35 mouse cellular contexts compared by ENCODE assay signal in genomic region chr1:170060214-170060613, GRCm38 (mm10). TPM values are rescaled to one million over a fixed set of nuclear protein-coding genes. Genes with fewer than 3 reads are reported as not detected.
DNase-seq lines count a peak whose midpoint lies in the region; ATAC-seq lines count a peak whose summit lies in the region.
"Had no signal": no experiment of that assay in that cellular context is flagged by ENCODE, and none has a peak within 500 bp of the region (broad histone marks: within the 10 kb centered on the region; RNA-seq: fewer than 3 reads in every experiment).

No protein-coding gene starts in this region.

- peak; percentile 75 for ATAC-seq in erythroblast, adult 5-6 weeks (replicated peaks; ENCODE audit: low FRiP score, poor library complexity, severe bottlenecking)
- ATAC-seq in liver, embryonic 13.5 days (ENCODE audit: low read depth) = peak; percentile 82
- peak; percentile 30; the same call in 1 of the 2 replicates for ATAC-seq in megakaryocyte, adult 5-6 weeks (ENCODE audit: poor library complexity, severe bottlenecking)
- no peak for ATAC-seq in hindbrain, embryonic 11.5 days (ENCODE audit: low FRiP score)
- ATAC-seq: forebrain, postnatal 0 days; inflammation-experienced regulatory T-cells, adult 6 months; lung, postnatal 0 days had no signal

- no peak overlapping the region for H3K4me2 ChIP-seq in liver, embryonic 13.5 days
- no peak overlapping the region for H3K4me2 ChIP-seq in hindbrain, embryonic 11.5 days (replicated peaks; ENCODE audit: low read depth, low read length)
- H3K4me2 ChIP-seq: embryonic facial prominence, embryonic 13.5 days; forebrain, embryonic 12.5 days; heart, embryonic 15.5 days; hindbrain, embryonic 14.5 days; limb, embryonic 12.5 days; midbrain, embryonic 11.5 days; neural tube, embryonic 12.5 days had no signal

- peaks cover 15% of the 10 kb centered on the region for H3K4me1 ChIP-seq in liver, embryonic 13.5 days (replicated peaks)
- no peaks in the 10 kb centered on the region for H3K4me1 ChIP-seq in hindbrain, embryonic 11.5 days (replicated peaks; ENCODE audit: control insufficient read depth, insufficient read depth, low read length)

- H3K27ac ChIP-seq in liver, embryonic 13.5 days = no peak overlapping the region
- no peak overlapping the region for H3K27ac ChIP-seq in hindbrain, embryonic 11.5 days (ENCODE audit: low read depth, low read length)
- H3K27ac ChIP-seq: embryonic facial prominence, embryonic 13.5 days; forebrain, embryonic 12.5 days; heart, embryonic 10.5 days; heart, embryonic 15.5 days; hindbrain, embryonic 14.5 days; kidney, postnatal 0 days; limb, embryonic 12.5 days; macrophage; neural tube, embryonic 12.5 days had no signal

- 18% methylated on average over 3 of the region's 3 CpGs for WGBS in liver, embryonic 13.5 days (ENCODE audit: insufficient replicate concordance)
- WGBS in hindbrain, embryonic 11.5 days = 86% methylated on average over 3 of the region's 3 CpGs

- H3K9ac ChIP-seq in liver, embryonic 13.5 days = no peak overlapping the region
- H3K9ac ChIP-seq in hindbrain, embryonic 11.5 days (ENCODE audit: low read depth, low read length) = no peak overlapping the region
- H3K9ac ChIP-seq: embryonic facial prominence, embryonic 13.5 days; forebrain, embryonic 12.5 days; forebrain, postnatal 0 days; heart, embryonic 15.5 days; hindbrain, embryonic 14.5 days; limb, embryonic 12.5 days; neural tube, embryonic 12.5 days had no signal

- DNase-seq in c-Kit-positive CD71-positive TER-119-positive erythroid progenitor cells, embryonic 14.5 days (ENCODE audit: low spot score) = peak; percentile 3
- no peak for DNase-seq in liver, embryonic 13.5 days
- no peak for DNase-seq in cerebellum, postnatal 14 days
- no peak for DNase-seq in Muller cell, postnatal 12 days (ENCODE audit: inconsistent ontology term)
- no peak for DNase-seq in hindbrain, embryonic 11.5 days (ENCODE audit: low spot score)
- DNase-seq: adrenal gland, adult 8-10 months; B cell, adult 2 months; cerebellum, adult 11 months; cerebellum, adult 9-10 months; forebrain, postnatal 0 days; gastrocnemius, postnatal 14 days; heart, postnatal 36 days; kidney, adult 2 months; layer of hippocampus, adult 9-11 months; lung, adult 18-20 months; right cerebral cortex, adult 18-20 months; spleen, adult 18-20 months; thymus, postnatal 14 days had no signal

- H3K36me3 ChIP-seq in liver, embryonic 13.5 days = no peaks in the 10 kb centered on the region
- H3K36me3 ChIP-seq in hindbrain, embryonic 11.5 days (ENCODE audit: control insufficient read depth, insufficient read depth, low read length) = no peaks in the 10 kb centered on the region
- H3K36me3 ChIP-seq: forebrain, embryonic 12.5 days; heart, embryonic 15.5 days; neural tube, embryonic 12.5 days had no signal

- no peak overlapping the region for H3K4me3 ChIP-seq in liver, embryonic 13.5 days (replicated peaks)
- H3K4me3 ChIP-seq in hindbrain, embryonic 11.5 days (ENCODE audit: low read depth, low read length) = no peak overlapping the region
- H3K4me3 ChIP-seq: embryonic facial prominence, embryonic 13.5 days; erythroblast, embryonic 14.5 days; forebrain, embryonic 12.5 days; heart, embryonic 10.5 days; heart, embryonic 15.5 days; limb, embryonic 12.5 days; myocyte; neural tube, embryonic 12.5 days had no signal

- H3K9me3 ChIP-seq in liver, embryonic 13.5 days (replicated peaks) = no peaks in the 10 kb centered on the region
- no peaks in the 10 kb centered on the region for H3K9me3 ChIP-seq in hindbrain, embryonic 11.5 days (ENCODE audit: control insufficient read depth, low read length)
- H3K9me3 ChIP-seq: embryonic facial prominence, embryonic 13.5 days; forebrain, embryonic 12.5 days; heart, embryonic 10.5 days; heart, embryonic 15.5 days; neural tube, embryonic 12.5 days had no signal

- no peaks in the 10 kb centered on the region for H3K27me3 ChIP-seq in liver, embryonic 13.5 days
- H3K27me3 ChIP-seq in hindbrain, embryonic 11.5 days (ENCODE audit: control insufficient read depth, insufficient read depth, low read length) = no peaks in the 10 kb centered on the region
- H3K27me3 ChIP-seq: embryonic facial prominence, embryonic 13.5 days; forebrain, embryonic 12.5 days; heart, embryonic 15.5 days; limb, embryonic 12.5 days; neural tube, embryonic 12.5 days had no signal

RNA-seq across cellular contexts. Expression of gene Ddr2, which starts 50.3 kb away (rescaled TPM):
- total RNA-seq in erythroblast, adult 5-6 weeks (2015; ENCODE audit: low replicate concordance) = not detected in 2 replicates
- total RNA-seq in erythroblast, adult 5-6 weeks (2017; ENCODE audit: low replicate concordance) = 0.60 TPM in 1 of 2 replicates, not detected in the other
- polyA plus RNA-seq in liver, embryonic 13.5 days (2015; fragmentation: Nextera tagmentation; extraction: Ambion mirVana) = 1.7 and 2.0 TPM in 2 replicates
- total RNA-seq in megakaryocyte, adult 5-6 weeks (2015) = not detected in 2 replicates
- 0.15 TPM in 1 of 2 replicates, not detected in the other for total RNA-seq in megakaryocyte, adult 5-6 weeks (2017)
- polyA plus RNA-seq in hindbrain, embryonic 11.5 days (2014; fragmentation: Nextera tagmentation; extraction: Ambion mirVana) = 31.2 and 32.0 TPM in 2 replicates
- total RNA-seq: common myeloid progenitor, adult 5-6 weeks had no signal
- polyA plus RNA-seq: erythroblast, embryonic 14.5 days had no signal
